Mouse (Mus musculus) left cerebral cortex, adult 2 months (tissue): ENCODE data around the gene Bcas3. TPM values are rescaled to one million over a fixed set of nuclear protein-coding genes. Genes with fewer than 3 reads are reported as not detected.

Source experiments
- DNase-seq, 2 experiments: peaks; one replicate each; pipeline ENCODE4 v3.0.0; 2021 to 2022; ENCODE audit warnings: low spot score in 2 of 2, mixed read lengths in 1 of 2; ENCODE audit errors: extremely low spot score in 1 of 2
- H3K27ac ChIP-seq: fragments of 200-600 bp; 2 replicates; pipeline ENCODE4 v1.8.1; 2022
- H3K4me3 ChIP-seq: fragments of 200-600 bp; 2 replicates; pipeline ENCODE4 v1.8.1; 2022
- CTCF ChIP-seq: fragments of 200-600 bp; IDR thresholded peaks from 2 replicates; pipeline ENCODE4 v1.8.1; 2022; ENCODE audit warnings: antibody characterized with exemption, mild to moderate bottlenecking, moderate library complexity
- intact Hi-C: fragments of 180-260 bp; cut with DNase I; formaldehyde crosslinking; loops from one replicate; pipeline ENCODE4 v1.15.1; 2025
- total RNA-seq, 2 experiments: library from RNA; stranded (reverse); gene quantifications; 2 replicates each; pipeline ENCODE4 v1.2.3; 2021

The Bcas3 gene
- total RNA-seq, 2 experiments from 2014 or later, result 69.1 to 73.0 TPM

GRCm38 (mm10) chr11:85642591-85642990 is 289.6 kb downstream of the Bcas3 start:
- DNase-seq, result peak; percentile 33 to 61
- no peak overlapping the region for H3K27ac ChIP-seq
- TF ChIP-seq CTCF, result no peak
- intact Hi-C loops, result no loop called here
- H3K4me3 ChIP-seq, result no peak overlapping the region

DNA sequence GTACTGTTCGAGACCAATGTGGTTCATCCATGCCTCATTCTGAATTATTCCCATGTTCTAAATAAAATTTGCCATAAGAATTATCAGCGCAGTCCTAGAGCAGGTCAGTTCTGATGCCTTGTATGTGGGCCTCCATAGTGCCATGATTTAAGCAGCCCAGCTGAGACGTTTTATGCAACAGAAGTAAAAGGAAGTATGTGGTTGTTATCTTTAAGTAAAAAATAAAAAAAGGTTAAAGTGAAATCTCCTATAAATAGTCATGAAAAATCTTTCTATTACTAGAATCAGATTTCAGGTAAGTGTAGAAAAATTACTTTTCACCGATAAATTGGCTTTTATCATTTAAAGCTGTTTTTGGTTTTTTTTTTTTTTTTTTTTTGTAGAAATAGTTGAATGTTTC is 290.1 kb downstream of the Bcas3 start:
- intact Hi-C loops, result no loop called here
- TF ChIP-seq CTCF, result no peak
- H3K4me3 ChIP-seq, result no peak overlapping the region
- no peak overlapping the region for H3K27ac ChIP-seq
- no peak for DNase-seq

GRCm38 (mm10) chr11:85643479-85644000 is 290.6 kb downstream of the Bcas3 start:
- intact Hi-C loops, result no loop called here
- no peak for DNase-seq
- H3K27ac ChIP-seq, result no peak overlapping the region

GRCm38 (mm10) chr11:85644027-85644747 is 291.2 kb downstream of the Bcas3 start:
- TF ChIP-seq CTCF, result no peak
- no peak for DNase-seq
- no peak overlapping the region for H3K27ac ChIP-seq
- no peak overlapping the region for H3K4me3 ChIP-seq
- intact Hi-C loops, result no loop called here

More at GRCm38 (mm10) chr11:85643479-85644000, 290.6 kb downstream of the Bcas3 start:
- H3K4me3 ChIP-seq, result no peak overlapping the region
- TF ChIP-seq CTCF, result no peak

GRCm38 (mm10) chr11:85644748-85645060 is 291.7 kb downstream of the Bcas3 start:
- no peak for TF ChIP-seq CTCF
- H3K27ac ChIP-seq, result no peak overlapping the region
- no peak for DNase-seq
- no peak overlapping the region for H3K4me3 ChIP-seq
- intact Hi-C loops, result no loop called here

DNA sequence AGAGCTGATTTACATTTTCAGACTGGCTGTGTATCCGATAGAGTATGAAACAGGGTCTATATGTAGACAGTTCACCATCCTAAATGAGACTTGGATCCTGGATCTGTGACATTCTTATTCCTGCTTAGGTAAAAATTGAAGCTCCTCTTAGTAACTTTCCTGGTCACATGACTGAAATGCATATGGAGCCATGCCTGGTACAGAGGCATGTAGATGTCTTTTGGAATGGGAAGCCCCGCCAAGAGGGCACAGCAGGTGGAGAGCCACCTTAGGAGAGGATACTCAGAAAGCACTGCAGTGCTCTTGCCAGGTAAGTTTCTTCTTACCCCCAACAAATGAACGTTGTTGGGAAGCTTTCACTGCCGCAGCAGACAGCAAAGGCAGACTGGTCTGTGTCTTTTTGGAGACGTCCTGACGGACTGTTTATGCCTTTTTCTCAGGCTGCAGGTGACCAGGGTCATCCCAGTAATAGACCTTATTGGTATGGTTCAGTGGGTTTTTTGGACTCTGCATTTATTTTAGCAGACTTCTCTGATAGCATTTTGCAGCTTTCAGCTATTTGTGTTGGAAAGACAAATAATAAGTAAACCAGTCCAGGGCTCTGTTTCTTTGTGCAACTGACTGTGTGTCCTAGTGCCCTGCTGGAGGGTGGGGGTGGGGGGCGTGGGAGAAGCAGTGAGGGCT is 292.3 kb downstream of the Bcas3 start:
- intact Hi-C loops, result no loop called here

GRCm38 (mm10) chr11:85648893-85649292 is 295.9 kb downstream of the Bcas3 start:
- intact Hi-C loops, result no loop called here
- no peak overlapping the region for H3K4me3 ChIP-seq
- no peak for DNase-seq
- TF ChIP-seq CTCF, result no peak
- H3K27ac ChIP-seq, result no peak overlapping the region

More for the DNA sequence above, 292.3 kb downstream of the Bcas3 start:
- no peak overlapping the region for H3K27ac ChIP-seq
- no peak for TF ChIP-seq CTCF
- H3K4me3 ChIP-seq, result no peak overlapping the region
- no peak for DNase-seq

GRCm38 (mm10) chr11:85649373-85649772 is 296.4 kb downstream of the Bcas3 start:
- no peak overlapping the region for H3K27ac ChIP-seq
- no peak for DNase-seq
- intact Hi-C loops, result no loop called here

GRCm38 (mm10) chr11:85657471-85657870 is 304.5 kb downstream of the Bcas3 start:
- no peak for TF ChIP-seq CTCF
- DNase-seq, result no peak
- Histone ChIP-seq H3K27ac (no peak overlapping the region), H3K4me3 (no peak overlapping the region)
- intact Hi-C loops, result no loop called here

More at GRCm38 (mm10) chr11:85649373-85649772, 296.4 kb downstream of the Bcas3 start:
- no peak for TF ChIP-seq CTCF
- H3K4me3 ChIP-seq, result no peak overlapping the region

- TF ChIP-seq CTCF, result no peak
- no peak for DNase-seq
- no peak overlapping the region for H3K27ac ChIP-seq
- intact Hi-C loops, result no loop called here
- no peak overlapping the region for H3K4me3 ChIP-seq
These were observed 307.3 kb downstream of the Bcas3 start for GRCm38 (mm10) chr11:85660304-85660703.

GRCm38 (mm10) chr11:85667176-85667575 is 314.2 kb downstream of the Bcas3 start:
- no peak for DNase-seq
- intact Hi-C loops, result no loop called here
- Histone ChIP-seq H3K27ac (no peak overlapping the region), H3K4me3 (no peak overlapping the region)
- TF ChIP-seq CTCF, result no peak

- Histone ChIP-seq H3K4me3 (no peak overlapping the region), H3K27ac (no peak overlapping the region)
- no peak for TF ChIP-seq CTCF
- no peak for DNase-seq
- intact Hi-C loops, result no loop called here
These were observed 314.8 kb downstream of the Bcas3 start for GRCm38 (mm10) chr11:85667741-85668140.
